Mouse (Mus musculus) retina, adult 2 months (tissue): Measurements from ENCODE around the gene Msi2.

Experiments
- DNase-seq: peaks from one replicate; pipeline ENCODE4 v3.0.0-alpha.2; 2012; ENCODE audit warnings: low read depth, low spot score

The Msi2 gene

GRCm38 (mm10) chr11:88636934-88637333 lies 81.4 kb downstream of the Msi2 start:
- no peak for DNase-seq

DNA sequence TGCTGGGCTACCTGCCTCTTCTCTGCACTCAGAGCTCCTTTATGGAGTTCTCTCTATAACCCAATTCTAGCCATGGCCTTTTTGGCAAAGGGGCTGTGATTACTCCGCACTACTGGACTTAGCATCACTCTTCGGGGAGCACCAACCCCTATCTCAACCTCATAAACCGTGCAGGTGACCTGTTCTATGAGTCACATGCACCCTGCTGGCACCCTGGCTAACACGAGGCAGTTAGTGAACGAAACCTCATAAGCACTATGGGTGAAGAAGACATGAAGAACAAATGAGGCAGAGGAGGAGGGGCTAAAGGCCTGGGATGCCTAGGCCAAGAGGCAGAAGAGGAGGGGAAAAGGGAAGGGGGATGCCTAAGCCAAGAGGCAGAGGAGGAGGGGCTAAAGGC lies 82.0 kb downstream of the Msi2 start:
- DNase-seq: no peak

GRCm38 (mm10) chr11:88634627-88635026 lies 83.7 kb downstream of the Msi2 start:
- no peak for DNase-seq

- no peak for DNase-seq
Measured at GRCm38 (mm10) chr11:88631932-88632230, 86.4 kb downstream of the Msi2 start.

- no peak for DNase-seq
Measured at GRCm38 (mm10) chr11:88631084-88631931, 87.0 kb downstream of the Msi2 start.

DNA sequence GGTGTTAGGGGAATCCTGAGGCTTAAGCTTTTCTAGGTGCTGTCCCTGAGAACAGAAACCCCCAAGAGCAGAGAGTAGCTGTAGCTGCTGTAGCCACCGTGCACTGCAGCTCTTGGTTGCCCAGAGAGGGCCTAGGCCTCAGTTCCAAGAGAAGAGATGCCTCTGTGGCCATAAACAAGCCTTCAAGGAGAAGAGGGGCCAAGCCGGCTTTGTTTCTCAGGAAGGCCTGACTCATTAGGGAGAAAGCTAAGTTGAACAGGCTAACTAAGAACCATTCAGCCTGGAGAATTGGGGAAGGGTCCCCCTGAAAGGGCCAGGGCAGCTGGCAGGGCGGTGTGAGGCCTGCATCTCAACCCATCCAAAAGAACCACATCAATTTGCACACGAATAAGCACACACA lies 88.7 kb downstream of the Msi2 start:
- no peak for DNase-seq

GRCm38 (mm10) chr11:88629165-88629564 lies 89.1 kb downstream of the Msi2 start:
- no peak for DNase-seq

GRCm38 (mm10) chr11:88628676-88629075 lies 89.6 kb downstream of the Msi2 start:
- DNase-seq: no peak

GRCm38 (mm10) chr11:88627327-88627726 lies 91.0 kb downstream of the Msi2 start:
- DNase-seq: no peak

GRCm38 (mm10) chr11:88626576-88626975 lies 91.7 kb downstream of the Msi2 start:
- DNase-seq: no peak

DNA sequence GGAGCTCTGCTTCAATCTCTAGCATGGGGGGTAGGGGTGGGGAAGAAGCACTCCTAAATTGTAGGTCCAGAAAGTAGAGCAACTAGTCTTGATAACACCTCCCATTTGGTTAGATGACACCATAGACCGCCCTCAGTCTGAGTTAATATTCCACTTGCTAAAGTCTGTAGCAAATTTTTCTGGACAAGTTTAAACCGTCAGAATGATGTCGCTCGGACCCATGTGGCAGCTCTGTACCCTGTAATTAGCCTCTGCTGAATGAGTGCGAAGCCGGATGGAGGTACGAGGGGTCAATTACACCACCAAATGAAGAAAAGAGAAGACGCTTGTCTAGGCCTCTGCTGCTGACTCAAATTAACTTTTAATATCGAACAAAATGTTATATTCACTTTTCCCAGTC lies 92.3 kb downstream of the Msi2 start:
- no peak for DNase-seq

GRCm38 (mm10) chr11:88625063-88625462 lies 93.2 kb downstream of the Msi2 start:
- no peak for DNase-seq

DNA sequence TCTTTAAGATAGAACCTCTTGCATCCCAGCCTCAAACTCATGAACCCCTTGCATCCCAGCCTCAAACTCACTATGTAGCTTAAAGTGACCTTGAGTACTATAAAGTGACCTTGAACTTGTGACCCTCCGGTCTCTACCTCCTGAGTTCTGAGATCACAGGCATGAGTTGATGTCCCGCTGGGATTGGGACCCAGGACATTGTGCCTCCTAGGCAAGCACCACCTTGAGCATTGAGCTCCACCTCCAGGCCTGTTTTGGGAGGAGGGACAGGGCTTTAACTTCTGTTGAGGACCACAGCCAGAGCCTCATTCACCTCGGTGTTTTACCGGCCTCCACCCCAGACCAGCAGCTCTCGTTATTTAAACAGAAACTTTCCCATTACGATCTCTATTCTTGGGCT lies 93.7 kb downstream of the Msi2 start:
- DNase-seq: no peak

DNA sequence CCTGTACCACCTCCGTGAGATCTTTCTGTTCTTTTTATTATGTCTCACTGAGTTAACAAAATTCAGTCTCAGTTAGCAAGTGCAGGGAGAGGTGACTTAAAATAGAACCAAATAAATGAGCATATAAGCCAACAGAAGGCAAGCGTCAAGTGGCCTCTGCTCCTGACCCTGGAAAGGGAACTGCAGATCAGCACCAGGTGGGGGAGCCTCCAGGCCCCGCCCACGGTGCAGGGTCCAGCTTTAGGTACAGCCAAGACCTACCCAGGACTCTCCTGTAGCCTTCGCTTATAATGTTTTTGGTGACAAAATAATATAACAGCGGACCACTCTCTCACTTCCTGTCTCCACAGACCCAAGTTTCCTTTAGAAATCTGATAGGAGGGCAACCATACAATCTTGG lies 94.6 kb downstream of the Msi2 start:
- DNase-seq: no peak

GRCm38 (mm10) chr11:88622496-88622895 lies 95.8 kb downstream of the Msi2 start:
- no peak for DNase-seq

- DNase-seq: no peak
Measured at GRCm38 (mm10) chr11:88621789-88622188, 96.5 kb downstream of the Msi2 start.

- DNase-seq: no peak
Measured at GRCm38 (mm10) chr11:88620158-88620973, 97.9 kb downstream of the Msi2 start.

DNA sequence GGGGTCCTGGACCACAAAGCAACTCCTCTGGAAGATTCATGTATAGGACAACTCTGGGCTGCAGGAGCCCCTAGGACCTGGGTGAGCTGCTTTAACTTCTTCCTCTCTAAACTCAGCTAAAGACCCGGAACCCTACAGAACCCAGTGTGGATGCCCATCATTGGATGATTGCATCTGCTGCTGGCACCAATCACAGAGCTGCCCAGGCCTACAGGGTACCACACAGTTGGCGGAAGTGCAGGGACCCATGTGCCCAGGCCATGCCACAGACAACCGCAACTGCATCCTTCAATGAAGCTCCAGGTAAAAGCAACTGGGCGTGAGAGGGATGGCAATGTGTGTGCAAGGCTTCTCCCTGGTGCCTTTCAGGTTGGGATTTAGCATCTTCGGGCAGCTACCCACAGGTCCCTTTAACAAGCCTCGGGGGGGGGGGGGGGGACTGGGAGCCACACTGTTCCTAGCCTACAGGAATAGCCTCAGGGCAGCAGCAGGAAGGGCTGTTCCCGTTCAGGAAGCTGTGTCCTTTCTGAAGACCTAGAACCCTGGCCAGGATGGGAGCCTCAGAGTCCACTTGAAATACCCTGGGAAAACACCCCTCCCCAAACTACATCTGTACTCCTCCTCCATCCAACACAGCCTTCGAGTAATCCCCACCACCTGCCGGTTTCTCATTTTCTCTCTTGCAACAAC lies 98.7 kb downstream of the Msi2 start:
- no peak for DNase-seq

DNA sequence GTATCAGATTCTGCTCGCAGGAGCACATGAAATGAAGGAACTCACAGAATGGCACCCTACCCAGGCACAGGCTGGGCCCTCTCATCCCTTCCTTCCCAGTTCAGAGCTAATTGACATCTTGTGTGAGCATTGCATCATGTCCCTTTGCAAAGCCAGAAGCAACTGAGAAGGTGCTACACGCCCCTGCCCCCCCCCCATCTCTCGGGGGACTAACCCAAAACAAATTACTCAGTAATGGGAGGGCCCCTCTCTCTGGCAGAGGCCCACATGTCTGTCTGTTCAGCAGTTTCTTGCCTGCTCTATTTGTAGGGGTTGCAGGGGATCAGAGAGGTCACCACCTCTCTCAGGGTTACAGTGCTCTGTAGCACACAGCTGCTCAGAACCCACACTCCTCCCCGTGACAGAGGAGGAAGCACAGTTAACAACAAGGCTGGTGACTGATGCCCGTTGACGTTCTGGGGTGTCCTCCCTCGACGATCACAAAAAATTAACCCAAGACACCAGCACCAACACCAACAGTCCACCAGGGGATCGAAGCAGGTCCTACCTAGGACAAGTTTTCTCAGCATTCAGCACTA lies 99.5 kb downstream of the Msi2 start:
- no peak for DNase-seq

- no peak for DNase-seq
Measured at GRCm38 (mm10) chr11:88618005-88618501, 100.3 kb downstream of the Msi2 start.

DNA sequence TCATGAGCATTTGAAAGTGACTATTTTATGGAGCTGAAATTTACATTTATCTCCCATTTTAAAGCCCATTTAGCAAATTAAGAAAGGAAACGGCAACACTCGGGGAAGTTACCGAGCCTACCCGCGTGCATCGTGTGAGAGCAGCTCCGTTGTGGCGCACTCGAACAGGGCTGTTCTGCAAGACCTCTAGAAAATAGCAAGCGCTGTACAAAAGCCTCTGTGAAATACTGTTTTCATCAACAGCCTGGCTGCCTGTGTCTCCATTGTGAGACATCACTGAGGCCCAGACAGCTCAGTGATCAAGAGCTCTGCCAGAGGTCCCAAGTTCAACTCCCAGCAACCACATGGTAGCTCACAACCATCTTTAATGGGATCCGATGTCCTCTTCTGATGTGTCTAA lies 100.9 kb downstream of the Msi2 start:
- DNase-seq: no peak
